Mouse (Mus musculus) retina, adult 2 months (tissue): Measurements from ENCODE around the gene Foxj1.
A peak's percentile ranks its signal among the peaks of the same experiment; 100 is the strongest.
"Not testable (repeated sequence)": the region's sequence is repeated elsewhere in the genome, so short reads cannot be mapped to it uniquely, and the experiment has no call there.

Experiments
- DNase-seq: peaks from one replicate; pipeline ENCODE4 v3.0.0-alpha.2; 2012; ENCODE audit warnings: low read depth, low spot score

Foxj1 gene

GRCm38 (mm10) chr11:116335244-116336036 is at the start of gene Foxj1:
Gene Foxj1, minus strand, starts transcription at chr11:116335399.
- peak; percentile 86 for DNase-seq

- no peak for DNase-seq
Observed at GRCm38 (mm10) chr11:116384171-116384570, 49.0 kb upstream of the Foxj1 start.

- not testable (repeated sequence) for DNase-seq
Observed at GRCm38 (mm10) chr11:116383070-116383469, 47.9 kb upstream of the Foxj1 start.

GRCm38 (mm10) chr11:116380767-116381166 is 45.6 kb upstream of the Foxj1 start:
- DNase-seq, result no peak

- no peak for DNase-seq
Observed at GRCm38 (mm10) chr11:116379530-116379929, 44.3 kb upstream of the Foxj1 start.

- DNase-seq, result no peak
Observed at GRCm38 (mm10) chr11:116376945-116377661, 41.9 kb upstream of the Foxj1 start.

GRCm38 (mm10) chr11:116371894-116372450 is 36.8 kb upstream of the Foxj1 start:
- DNase-seq, result no peak

- DNase-seq, result no peak
Observed at GRCm38 (mm10) chr11:116369633-116370032, 34.4 kb upstream of the Foxj1 start.

- no peak for DNase-seq
Observed at GRCm38 (mm10) chr11:116369051-116369450, 33.9 kb upstream of the Foxj1 start.

- peak; percentile 56 for DNase-seq
Observed at GRCm38 (mm10) chr11:116368116-116368515, 32.9 kb upstream of the Foxj1 start.

GRCm38 (mm10) chr11:116366647-116367046 is 31.4 kb upstream of the Foxj1 start:
- no peak for DNase-seq

- no peak for DNase-seq
Observed at GRCm38 (mm10) chr11:116366124-116366523, 30.9 kb upstream of the Foxj1 start.

GRCm38 (mm10) chr11:116365432-116365831 is 30.2 kb upstream of the Foxj1 start:
- DNase-seq, result no peak

- no peak for DNase-seq
Observed at GRCm38 (mm10) chr11:116362015-116362414, 26.8 kb upstream of the Foxj1 start.

- not testable (repeated sequence) for DNase-seq
Observed at GRCm38 (mm10) chr11:116360915-116361314, 25.7 kb upstream of the Foxj1 start.

GRCm38 (mm10) chr11:116359652-116360051 is 24.5 kb upstream of the Foxj1 start:
- no peak for DNase-seq

GRCm38 (mm10) chr11:116358926-116359637 is 23.9 kb upstream of the Foxj1 start:
- DNase-seq, result no peak

GRCm38 (mm10) chr11:116354521-116354920 is 19.3 kb upstream of the Foxj1 start:
- no peak for DNase-seq

GRCm38 (mm10) chr11:116353535-116353934 is 18.3 kb upstream of the Foxj1 start:
- DNase-seq, result no peak

GRCm38 (mm10) chr11:116351294-116351693 is 16.1 kb upstream of the Foxj1 start:
- no peak for DNase-seq

- no peak for DNase-seq
Observed at GRCm38 (mm10) chr11:116347955-116348354, 12.8 kb upstream of the Foxj1 start.

GRCm38 (mm10) chr11:116347012-116347411 is 11.8 kb upstream of the Foxj1 start:
- no peak for DNase-seq
